Mouse (Mus musculus) lung, adult 2 months (tissue): ENCODE data around the gene Rint1. TPM values are rescaled to one million over a fixed set of nuclear protein-coding genes. Genes with fewer than 3 reads are reported as not detected.
A peak's percentile ranks its signal among the peaks of the same experiment; 100 is the strongest.

Experiments used
- DNase-seq: peaks from one replicate; pipeline ENCODE4 v3.0.0; 2022
- H3K4me1 ChIP-seq: fragments of 200-500 bp; 2 replicates; pipeline ENCODE4 v1.6.1; 2011; ENCODE audit warnings: low read length; ENCODE audit not compliant: control insufficient read depth, insufficient read depth
- H3K4me3 ChIP-seq: fragments of 200-500 bp; replicated peaks from 2 replicates; pipeline ENCODE3; 2011; ENCODE audit warnings: low read depth, mild to moderate bottlenecking, control low read depth, low read length; ENCODE audit errors: extremely low read depth
- CTCF ChIP-seq: fragments of 200-500 bp; IDR thresholded peaks from 2 replicates; pipeline ENCODE4 v1.5.1; 2011; ENCODE audit warnings: mild to moderate bottlenecking, low read length, control low read depth; ENCODE audit not compliant: insufficient read depth
- POLR2A ChIP-seq: fragments of 200-500 bp; IDR thresholded peaks from 2 replicates; pipeline ENCODE4 v1.6.1; 2011; ENCODE audit warnings: low read depth, mild to moderate bottlenecking, control low read depth, low read length, borderline replicate concordance; ENCODE audit errors: extremely low read depth
- WGBS: fragments of 180-500 bp; shearing (Covaris S2); methylation state at CpG from one replicate; pipeline ENCODE4 v1.1.7; 2018; 5-methylcytosine and 5-hydroxymethylcytosine counted together
- polyA plus RNA-seq: library from polyadenylated mRNA; depleted of rRNA; stranded (reverse); fragments of >200 nt; gene quantifications from 2 replicates; pipeline ENCODE4 v1.2.3, GENCODE M21; 2012

Rint1 gene
- polyA plus RNA-seq, 1 experiment, result 10.4 TPM

DNA sequence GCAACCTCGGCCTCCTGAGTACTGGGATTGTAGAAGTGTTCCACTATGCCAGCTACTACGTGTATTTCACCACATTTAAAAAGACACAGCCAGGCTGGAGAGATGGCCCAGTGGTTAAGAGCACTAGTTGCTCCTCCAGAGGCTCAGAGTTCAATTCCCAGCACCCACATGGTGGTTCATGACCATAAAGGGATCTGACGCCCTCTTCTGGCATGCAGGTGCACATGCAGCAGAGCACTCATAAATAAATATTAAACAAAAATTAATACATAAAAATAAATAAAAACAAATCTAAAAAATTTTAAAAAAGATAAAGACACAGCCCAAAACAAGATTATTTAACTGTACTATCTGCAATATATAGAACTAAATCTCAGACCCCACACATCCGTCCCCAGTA lies 7.0 kb upstream of the Rint1 start:
- H3K4me1 ChIP-seq, result no peaks in the 10 kb centered on the region
- no peak overlapping the region for H3K4me3 ChIP-seq
- TF ChIP-seq POLR2A (no peak), CTCF (no peak)
- no peak for DNase-seq
- 88% methylated on average over 4 of the region's 4 CpGs for WGBS

DNA sequence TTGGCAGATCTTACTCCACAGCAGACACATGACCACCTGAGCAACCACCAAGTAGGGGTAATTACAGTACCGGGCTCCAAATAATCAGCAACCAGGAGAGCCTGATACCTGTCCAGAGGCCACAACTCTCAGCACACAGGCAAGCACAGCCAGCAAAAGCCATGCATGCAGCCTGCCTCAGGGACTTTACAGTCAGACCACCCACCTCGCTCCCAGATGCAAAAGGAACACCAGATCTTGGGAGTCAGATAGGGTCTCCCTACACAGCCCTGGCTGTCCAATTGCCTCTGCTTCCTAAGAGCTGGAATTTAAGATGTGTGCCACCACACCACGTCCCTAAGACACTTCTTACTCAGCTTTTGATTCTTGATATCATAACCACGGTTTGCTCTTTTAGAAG lies 6.3 kb upstream of the Rint1 start:
- 86% methylated on average over 4 of the region's 4 CpGs for WGBS

DNA sequence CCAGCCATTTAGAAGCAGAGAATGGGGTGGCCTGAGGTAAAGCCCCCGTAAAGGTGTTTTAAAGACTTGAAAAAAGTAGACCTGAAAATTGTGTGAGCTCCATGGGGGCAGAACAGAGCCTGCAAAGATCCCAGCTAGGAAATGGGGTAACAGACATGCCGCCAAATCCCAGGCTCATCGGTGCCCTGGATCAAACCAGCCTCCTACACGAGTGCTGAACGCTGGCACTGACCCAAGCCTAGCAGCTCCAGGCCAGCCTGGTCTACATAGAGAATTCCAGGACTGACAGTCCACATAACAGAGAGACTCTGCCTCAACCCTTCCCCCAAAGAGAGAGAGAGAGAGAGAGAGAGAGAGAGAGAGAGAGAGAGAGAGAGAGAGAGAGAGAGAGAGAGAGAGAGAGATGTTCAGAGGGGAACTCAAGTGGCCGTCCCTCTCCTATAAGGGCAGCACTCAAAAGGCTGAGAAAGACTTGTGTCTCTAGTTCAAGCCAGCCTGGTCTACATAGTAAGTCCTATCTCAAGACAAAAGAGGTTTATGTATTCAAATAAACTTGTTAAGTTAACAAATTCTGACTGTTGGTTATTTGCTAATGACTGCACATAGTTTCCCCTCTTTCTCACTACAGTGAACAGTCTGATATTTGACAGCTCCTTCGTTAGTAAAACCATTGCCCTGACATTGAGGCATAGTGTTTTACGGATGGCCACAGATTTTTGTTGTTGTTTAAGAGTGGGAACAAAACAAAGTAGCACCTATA lies 5.3 kb upstream of the Rint1 start:
- no peak overlapping the region for H3K4me3 ChIP-seq
- WGBS, result 64% methylated on average over 8 of the region's 8 CpGs
- TF ChIP-seq CTCF (no peak), POLR2A (no peak)
- DNase-seq, result no peak
- no peaks in the 10 kb centered on the region for H3K4me1 ChIP-seq

More for the DNA sequence above, 6.3 kb upstream of the Rint1 start:
- TF ChIP-seq POLR2A (no peak), CTCF (no peak)
- H3K4me3 ChIP-seq, result no peak overlapping the region
- H3K4me1 ChIP-seq, result no peaks in the 10 kb centered on the region
- no peak for DNase-seq

DNA sequence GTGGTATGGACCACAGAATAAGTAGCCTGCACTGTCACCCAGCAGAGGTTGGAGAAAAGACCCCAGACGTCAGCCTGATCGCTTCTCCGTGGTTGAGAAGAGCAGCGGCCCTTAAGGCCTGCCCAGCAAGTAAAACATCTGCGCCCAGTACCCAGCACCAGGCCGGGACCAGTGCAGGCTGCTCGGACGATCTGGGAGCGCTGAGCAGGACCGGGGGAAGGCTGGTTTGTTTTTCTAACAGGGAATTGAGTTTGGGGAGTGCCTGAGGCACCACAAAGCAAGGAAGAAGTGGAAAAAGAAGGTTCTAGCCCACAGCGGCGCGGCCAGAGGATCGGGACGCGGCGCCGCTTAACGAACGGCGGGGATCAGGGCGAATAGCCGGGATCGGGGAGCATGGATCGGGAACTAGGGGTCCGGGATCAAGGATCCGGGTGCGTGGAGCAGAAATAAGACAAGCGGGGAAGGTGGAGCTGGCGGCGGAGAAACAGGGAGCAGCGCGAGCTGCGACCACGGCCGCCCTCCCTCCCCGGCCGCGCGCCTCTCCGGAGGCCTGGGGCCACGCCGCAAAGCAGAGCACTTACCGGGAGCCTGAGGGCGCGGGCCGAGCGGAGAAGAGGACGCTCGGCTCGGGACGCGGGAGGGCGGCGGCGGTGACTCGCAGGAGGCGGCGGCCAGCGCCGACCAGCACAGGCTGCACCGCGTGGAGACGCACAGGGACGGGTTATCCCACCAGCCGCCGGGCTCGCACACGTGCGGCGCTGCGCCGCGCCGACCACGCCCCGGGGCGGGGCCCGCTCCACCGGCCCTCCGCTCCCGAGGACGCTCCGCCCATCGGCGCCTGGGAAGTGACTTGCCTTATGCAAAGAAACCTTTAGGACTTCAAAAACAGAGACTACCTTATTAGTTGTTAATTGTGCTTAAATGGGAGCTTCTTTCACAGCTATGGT lies 4.3 kb upstream of the Rint1 start, which contains the start of gene Pus7:
TSS of gene Pus7 (minus strand) at position 781 of the 947 bp plus-strand sequence.
- DNase-seq, result peak; percentile 75
- peak; percentile 27; the same call in 1 of the 2 replicates for TF ChIP-seq POLR2A
- no peak for TF ChIP-seq CTCF
- Histone ChIP-seq H3K4me3 (peak within 1 kb of the TSS; percentile 63), H3K4me1 (no peaks in the 10 kb centered on the region)
- under 1% methylated on average over 85 of the region's 86 CpGs for WGBS

DNA sequence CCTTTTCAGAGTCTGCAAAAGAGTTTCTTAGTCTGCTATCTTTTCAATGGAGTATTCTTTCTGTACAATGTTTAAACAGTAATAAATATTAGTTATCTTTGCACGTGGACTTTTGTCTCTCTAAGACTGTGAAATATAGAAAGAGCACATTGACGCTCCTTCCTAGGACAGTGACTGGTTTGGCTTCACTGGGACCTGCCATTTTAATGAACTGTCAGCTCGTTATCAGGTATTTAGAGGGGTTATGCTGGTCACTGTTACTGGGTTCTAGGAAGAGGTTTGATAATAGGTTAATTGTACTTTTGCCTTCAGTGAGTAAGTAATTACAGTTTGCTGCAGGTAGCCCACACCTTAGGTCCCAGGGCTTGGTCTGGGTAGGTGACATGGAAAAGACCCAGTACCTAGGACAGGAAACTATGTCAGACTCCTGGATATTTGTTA lies 899 bp downstream of the Rint1 start:
- no peak for DNase-seq
- TF ChIP-seq CTCF (no peak), POLR2A (no peak)
- Histone ChIP-seq H3K4me3 (peak overlapping the region; percentile 85), H3K4me1 (no peaks in the 10 kb centered on the region)
- 35% methylated on average over 3 of the region's 3 CpGs for WGBS

DNA sequence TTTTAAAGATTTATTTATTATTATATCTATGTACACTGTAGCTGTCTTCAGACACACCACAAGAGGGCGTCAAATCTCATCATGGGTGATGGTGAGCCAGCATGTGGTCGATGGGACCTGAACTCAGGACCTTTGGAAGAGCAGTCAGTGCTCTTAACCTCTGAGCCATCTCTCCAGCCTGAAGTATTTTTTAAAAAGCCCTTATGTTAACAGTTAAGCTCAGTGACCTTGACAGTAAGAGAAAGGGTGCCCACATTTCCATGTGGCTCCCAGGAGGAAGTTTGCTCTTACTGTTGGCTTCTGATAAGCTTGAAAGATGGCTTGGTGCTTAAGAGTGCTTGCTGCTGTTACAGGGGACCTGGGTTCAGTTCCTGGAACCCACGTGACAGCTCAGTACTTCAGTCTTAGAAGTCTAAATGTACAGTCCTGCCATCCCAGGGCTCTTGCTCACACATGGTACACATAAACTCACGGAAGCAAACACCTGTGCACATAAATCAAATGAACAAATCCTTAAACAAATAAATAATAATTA lies 1.6 kb downstream of the Rint1 start:
- TF ChIP-seq POLR2A (no peak), CTCF (no peak)
- DNase-seq, result no peak
- H3K4me1 ChIP-seq, result no peaks in the 10 kb centered on the region
- whole genome bisulfite sequencing, result 76% methylated on average over 4 of the region's 4 CpGs
- no peak overlapping the region for H3K4me3 ChIP-seq

DNA sequence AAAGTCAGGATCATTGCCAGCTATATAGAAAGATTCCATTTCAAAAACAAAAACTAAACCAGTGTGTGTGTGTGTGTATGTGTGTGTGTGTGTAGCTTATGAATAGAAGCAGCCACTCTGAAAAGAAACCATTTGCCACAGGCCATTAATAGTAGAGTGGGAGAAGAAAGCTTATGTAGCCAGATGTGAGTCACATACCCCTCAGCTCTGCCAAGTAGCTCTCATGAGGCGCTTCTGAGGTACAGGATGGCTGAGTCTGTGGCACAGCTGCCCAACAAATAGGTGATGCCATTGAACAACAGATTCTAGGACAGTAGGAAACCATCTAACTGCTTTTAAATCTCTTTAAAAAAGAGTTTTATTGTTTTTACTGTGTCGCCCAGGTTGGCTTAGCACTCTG lies 5.2 kb downstream of the Rint1 start:
- Histone ChIP-seq H3K4me3 (no peak overlapping the region), H3K4me1 (no peaks in the 10 kb centered on the region)
- no peak for TF ChIP-seq POLR2A
- no peak for TF ChIP-seq CTCF
- 90% methylated on average over 2 of the region's 2 CpGs for WGBS
- no peak for DNase-seq

DNA sequence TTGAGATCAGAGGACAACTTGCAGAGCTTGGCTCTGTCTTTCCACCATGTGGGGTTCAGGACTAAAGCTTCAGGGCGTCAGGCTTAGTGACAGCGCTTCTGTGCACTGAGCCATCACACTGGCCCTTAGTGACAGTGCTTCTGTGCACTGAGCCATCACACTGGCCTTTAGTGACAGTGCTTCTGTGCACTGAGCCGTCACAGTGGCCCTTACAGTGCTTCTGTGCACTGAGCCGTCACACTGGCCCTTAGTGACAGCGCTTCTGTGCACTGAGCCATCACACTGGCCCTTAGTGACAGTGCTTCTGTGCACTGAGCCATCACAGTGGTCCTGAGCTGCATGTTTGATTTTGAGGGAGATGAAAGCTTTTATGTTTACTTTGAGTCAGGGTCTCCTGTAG lies 27.3 kb downstream of the Rint1 start:
- TF ChIP-seq CTCF (no peak), POLR2A (no peak)
- no peaks in the 10 kb centered on the region for H3K4me1 ChIP-seq
- no peak for DNase-seq
- 84% methylated on average over 5 of the region's 5 CpGs for WGBS
- H3K4me3 ChIP-seq, result no peak overlapping the region

DNA sequence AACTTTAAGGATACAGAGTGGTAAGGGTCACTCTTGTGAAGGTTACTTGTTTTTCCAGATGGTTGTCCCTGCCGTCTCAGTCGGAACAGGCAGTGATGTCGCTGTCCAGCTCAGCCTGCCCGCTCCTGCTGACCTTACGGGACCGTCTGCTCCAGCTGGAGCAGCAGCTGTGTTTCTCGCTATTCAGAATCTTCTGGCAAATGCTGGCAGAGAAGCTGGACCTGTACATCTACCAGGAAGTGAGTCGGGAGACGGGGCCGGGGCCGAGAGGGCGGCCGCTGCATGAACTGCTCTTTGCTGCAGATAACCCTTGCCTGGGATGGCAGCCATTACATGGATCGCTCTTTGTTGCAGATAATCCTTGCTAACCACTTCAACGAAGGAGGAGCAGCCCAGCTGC lies 29.2 kb downstream of the Rint1 start:
- H3K4me1 ChIP-seq, result no peaks in the 10 kb centered on the region
- DNase-seq, result no peak
- TF ChIP-seq POLR2A (no peak), CTCF (no peak)
- 89% methylated on average over 15 of the region's 15 CpGs for WGBS
- no peak overlapping the region for H3K4me3 ChIP-seq

DNA sequence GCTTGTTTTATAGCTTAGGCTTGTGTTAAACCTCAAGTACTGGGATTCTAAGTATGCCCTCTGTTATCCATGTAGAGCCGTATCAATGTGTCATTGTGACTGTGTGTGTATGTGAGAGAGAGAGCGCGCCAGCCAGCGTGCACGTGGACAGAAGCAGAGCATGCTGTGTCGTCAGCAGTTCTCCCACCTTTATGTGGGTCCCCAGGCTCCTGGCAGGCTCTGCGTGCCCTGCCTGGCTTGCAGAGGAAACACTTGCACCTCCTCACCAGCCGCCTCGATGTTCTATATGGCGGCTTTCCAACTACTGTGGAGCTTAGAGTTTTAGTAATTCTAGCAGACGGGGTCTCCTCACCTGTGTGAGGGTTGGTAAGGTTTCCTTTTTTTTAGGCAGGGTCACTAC lies 34.8 kb downstream of the Rint1 start:
- no peak for DNase-seq
- Histone ChIP-seq H3K4me1 (no peaks in the 10 kb centered on the region), H3K4me3 (no peak overlapping the region)
- WGBS, result 67% methylated on average over 11 of the region's 11 CpGs
- TF ChIP-seq POLR2A (no peak), CTCF (no peak)
